Mouse (Mus musculus) small intestine, adult 2 months (tissue): ENCODE measurements around the gene Fiz1.

Source experiments
- CTCF ChIP-seq: fragments of 200-500 bp; IDR thresholded peaks from 2 replicates; pipeline ENCODE4 v1.5.1; 2012; ENCODE audit warnings: low read depth, mild to moderate bottlenecking, control low read depth, inconsistent platforms, low read length, moderate library complexity, mixed read lengths; ENCODE audit not compliant: insufficient replicate concordance, insufficient read length; ENCODE audit errors: extremely low read depth
- POLR2A ChIP-seq: fragments of 200-500 bp; IDR thresholded peaks from 2 replicates; pipeline ENCODE4 v1.6.1; 2012; ENCODE audit warnings: low read depth, mild to moderate bottlenecking, control low read depth, inconsistent platforms, low read length, moderate library complexity

DNA sequence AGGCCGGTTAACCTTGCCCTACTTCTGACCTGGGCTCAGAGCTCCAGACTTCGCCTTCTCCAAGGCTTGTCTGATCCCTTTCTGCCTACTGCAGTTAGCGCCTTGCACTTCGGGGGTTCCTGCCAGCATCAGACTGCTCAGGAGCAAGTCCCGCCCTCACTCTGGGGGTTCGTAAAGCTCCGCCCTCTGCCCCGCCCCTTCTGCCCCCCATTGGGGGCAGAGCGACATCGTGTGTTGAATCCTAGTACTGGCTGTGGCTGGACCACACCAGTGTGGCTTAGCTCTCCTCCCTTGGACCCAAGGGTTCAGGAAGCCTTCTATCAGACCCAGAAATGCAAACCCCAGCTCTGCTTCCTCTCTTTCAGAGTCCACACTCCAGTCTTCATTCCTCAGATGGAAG is 50.2 kb downstream of the Fiz1 start, which contains the start of gene Sbk2:
- TF ChIP-seq CTCF (peak; percentile 52), POLR2A (no peak)
